Mouse (Mus musculus) ZHBTc4 (cell line): ENCODE measurements around the gene Clk4.

ENCODE experiments used
- DNase-seq: peaks from one replicate; pipeline ENCODE4 v3.0.0-alpha.2; 2011; ENCODE audit warnings: low read depth, low spot score

Gene Clk4

GRCm38 (mm10) chr11:51308306-51308705, 46.8 kb downstream of the Clk4 start:
- no peak for DNase-seq

GRCm38 (mm10) chr11:51311846-51312245, 50.3 kb downstream of the Clk4 start:
- no peak for DNase-seq

GRCm38 (mm10) chr11:51315991-51316810, 54.7 kb downstream of the Clk4 start:
- DNase-seq, result no peak

GRCm38 (mm10) chr11:51320609-51321008, 59.1 kb downstream of the Clk4 start:
- DNase-seq, result no peak

GRCm38 (mm10) chr11:51326908-51327307, 65.4 kb downstream of the Clk4 start:
- DNase-seq, result no peak

- no peak for DNase-seq
Measured at GRCm38 (mm10) chr11:51328387-51328942, 66.9 kb downstream of the Clk4 start.

- no peak for DNase-seq
Measured at GRCm38 (mm10) chr11:51329837-51330714, 68.5 kb downstream of the Clk4 start.
